Mouse (Mus musculus): ENCODE measurements around the gene Malrd1.

GRCm38 (mm10) chr2:16168611-16169010, 642.3 kb downstream of the Malrd1 start:
- no peak for TF ChIP-seq CTCF (IDR thresholded peaks at IDR 0.05; ENCODE audit: extremely low read depth, insufficient read length, insufficient replicate concordance, low read depth, low read length)
- TF ChIP-seq POLR2A (IDR thresholded peaks at IDR 0.05; ENCODE audit: low read depth, low read length), result no peak
